14 mouse cellular contexts compared by ENCODE assay signal in the genomic region with DNA sequence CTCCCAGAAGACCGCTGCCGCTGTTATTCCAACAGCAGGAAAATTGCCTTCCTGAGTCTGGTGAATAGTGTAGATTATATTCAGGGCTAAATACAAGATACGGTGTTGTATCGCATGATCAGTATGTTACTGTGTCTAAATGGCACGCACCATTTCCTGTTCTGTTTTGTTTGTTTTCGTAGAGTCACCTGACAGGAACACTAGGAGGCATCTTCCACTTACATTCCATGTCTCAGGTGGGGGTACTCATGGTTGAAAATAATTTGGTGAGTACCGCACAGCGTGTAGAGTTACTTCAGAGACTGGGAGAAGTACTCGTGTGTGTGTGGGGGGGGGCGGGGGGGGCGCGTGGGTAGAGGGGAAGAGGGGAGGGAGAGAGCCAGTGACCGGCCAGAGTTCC.
"Had no signal": no experiment of that assay in that cellular context is flagged by ENCODE, and none has a peak within 500 bp of the region (broad histone marks: within the 10 kb centered on the region; RNA-seq: fewer than 3 reads in every experiment).

No protein-coding gene starts in this region.

- H3K27ac ChIP-seq: limb, embryonic 15.5 days; liver, embryonic 12.5 days; lung, embryonic 15.5 days; midbrain, embryonic 10.5 days; neural tube, embryonic 13.5 days; stomach, embryonic 15.5 days had no signal

- H3K9me3 ChIP-seq: limb, embryonic 15.5 days; liver, embryonic 12.5 days; lung, embryonic 15.5 days; midbrain, embryonic 10.5 days; neural tube, embryonic 13.5 days; stomach, embryonic 15.5 days had no signal

- H3K27me3 ChIP-seq: limb, embryonic 15.5 days; lung, embryonic 15.5 days; neural tube, embryonic 13.5 days; stomach, embryonic 15.5 days had no signal

- H3K4me3 ChIP-seq: limb, embryonic 15.5 days; liver, embryonic 12.5 days; lung, embryonic 15.5 days; midbrain, embryonic 10.5 days; neural tube, embryonic 13.5 days; stomach, embryonic 15.5 days had no signal

- ATAC-seq: intestine, postnatal 0 days; liver, embryonic 12.5 days had no signal

- H3K9ac ChIP-seq: limb, embryonic 15.5 days; liver, embryonic 12.5 days; lung, embryonic 15.5 days; neural tube, embryonic 13.5 days; stomach, embryonic 15.5 days had no signal

- H3K36me3 ChIP-seq: limb, embryonic 15.5 days; liver, embryonic 12.5 days; lung, embryonic 15.5 days; midbrain, embryonic 10.5 days; neural tube, embryonic 13.5 days; stomach, embryonic 15.5 days had no signal

- H3K4me2 ChIP-seq: limb, embryonic 15.5 days; liver, embryonic 12.5 days; lung, embryonic 15.5 days; neural tube, embryonic 13.5 days; stomach, embryonic 15.5 days had no signal

- H3K4me1 ChIP-seq: limb, embryonic 15.5 days; lung, embryonic 15.5 days; midbrain, embryonic 10.5 days; stomach, embryonic 15.5 days had no signal

- DNase-seq: kidney, adult 9 months; kidney, postnatal 25 days; layer of hippocampus, postnatal 36 days; midbrain, embryonic 14.5 days; right cerebral cortex, postnatal 14 days; thymus, adult 2 months; thymus, postnatal 25 days had no signal
